Mouse (Mus musculus): ENCODE data around the gene Crxos. TPM values are rescaled to one million over a fixed set of nuclear protein-coding genes. Genes with fewer than 3 reads are reported as not detected.

The Crxos gene
- polyA plus RNA-seq, 1 experiment from 2014 or later, result not detected

DNA sequence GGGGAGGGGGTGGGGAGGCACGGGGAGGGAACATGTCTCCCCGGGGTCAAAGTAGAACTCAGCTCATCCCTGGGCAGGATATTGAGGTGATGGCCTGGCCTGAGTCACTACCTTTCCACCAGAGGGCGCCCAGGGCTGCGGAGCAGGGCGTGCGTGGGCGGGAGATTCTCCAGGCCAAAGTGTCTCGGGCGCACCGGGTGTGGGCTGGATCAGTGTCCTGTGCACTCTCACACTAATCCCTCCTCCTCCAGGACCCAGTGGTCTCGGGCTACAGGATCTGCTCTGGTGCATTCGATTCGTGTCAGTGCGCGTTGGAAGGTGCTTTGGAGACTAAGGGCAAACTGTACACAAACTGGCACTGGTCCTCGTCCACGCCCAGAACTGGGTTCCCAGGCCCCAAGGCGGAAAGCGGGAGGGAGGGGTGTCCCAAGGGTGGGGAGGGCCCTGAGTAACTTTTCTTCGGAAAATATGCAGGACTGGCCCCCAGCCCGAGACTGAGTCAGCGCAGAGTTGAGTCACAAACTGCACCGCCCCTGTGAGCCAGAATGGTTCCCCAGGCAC, 66.0 kb downstream of the Crxos start:
- peak overlapping the region; percentile 29; the same call in 1 of the 2 replicates for H3K9ac ChIP-seq (ENCODE audit: low read depth, low read length)
- H3K4me2 ChIP-seq (replicated peaks; ENCODE audit: low read depth, low read length), result peak overlapping the region; percentile 53
- ATAC-seq (ENCODE audit: low FRiP score, low TSS enrichment), result peak; percentile 85
- no peaks in the 10 kb centered on the region for H3K27me3 ChIP-seq (ENCODE audit: control insufficient read depth, insufficient read depth, low read length)
- peaks cover 14% of the 10 kb centered on the region for H3K36me3 ChIP-seq (ENCODE audit: control insufficient read depth, insufficient read depth, low read length)
- H3K27ac ChIP-seq (ENCODE audit: low read depth, low read length), result no peak overlapping the region
- H3K4me1 ChIP-seq (ENCODE audit: control insufficient read depth, insufficient read depth, low read length), result peaks cover 10% of the 10 kb centered on the region
- H3K4me3 ChIP-seq (ENCODE audit: low read length), result peak overlapping the region; percentile 24
- 3% methylated on average over 23 of the region's 23 CpGs for WGBS
- no peaks in the 10 kb centered on the region for H3K9me3 ChIP-seq (ENCODE audit: control insufficient read depth, low read length)

DNA sequence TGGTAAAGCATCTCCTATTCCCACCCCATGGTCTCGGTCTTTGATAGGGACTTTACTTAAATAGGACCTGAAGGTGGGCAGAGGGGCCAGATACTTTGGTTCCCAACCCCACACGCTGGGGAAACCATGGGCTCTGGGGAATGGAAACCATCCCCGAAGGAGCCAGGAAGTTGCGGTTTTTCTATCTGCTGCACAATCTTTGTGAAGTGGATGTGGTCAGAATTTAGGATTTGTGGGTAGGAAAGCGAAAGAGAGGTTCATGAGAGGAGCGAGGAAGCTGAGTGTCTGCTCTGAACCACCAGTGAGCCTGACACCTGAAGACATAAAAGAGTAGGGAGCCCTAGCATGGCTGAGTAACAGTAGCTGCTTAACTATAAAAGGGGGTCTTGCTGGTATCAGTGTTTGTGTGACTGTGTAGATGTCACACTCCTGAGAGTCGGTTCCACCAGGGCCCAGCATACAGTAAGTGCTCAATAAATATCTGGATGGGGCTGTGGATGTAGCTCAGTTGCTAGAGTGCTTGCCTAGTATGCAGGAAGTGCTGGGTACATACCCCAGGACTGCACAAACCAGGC, 66.9 kb downstream of the Crxos start:
- WGBS, result 77% methylated on average over 7 of the region's 7 CpGs

DNA sequence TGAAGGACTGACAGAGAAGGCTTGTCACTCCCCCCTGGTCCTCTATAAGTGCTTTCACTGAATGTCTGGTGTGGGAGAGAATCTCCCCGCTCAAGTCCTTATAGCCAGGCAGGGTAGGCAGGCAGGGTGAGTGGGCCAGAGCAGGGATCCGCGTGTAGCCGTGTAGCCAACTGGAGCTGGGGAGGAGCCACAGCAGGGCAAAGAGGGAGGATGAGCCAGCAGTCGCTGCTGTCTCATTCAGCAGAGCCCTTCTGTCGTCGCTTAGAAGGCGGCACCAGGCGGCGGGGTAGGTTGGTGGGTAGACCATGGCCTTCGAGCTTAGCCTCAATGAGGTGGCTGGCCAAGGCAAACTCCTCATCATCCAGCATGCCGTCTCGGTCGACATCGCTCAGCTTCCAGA, 67.6 kb downstream of the Crxos start:
- H3K4me2 ChIP-seq (replicated peaks; ENCODE audit: low read depth, low read length), result no peak overlapping the region
- no peak overlapping the region for H3K27ac ChIP-seq (ENCODE audit: low read depth, low read length)
- H3K36me3 ChIP-seq (ENCODE audit: control insufficient read depth, insufficient read depth, low read length), result peaks cover 3% of the 10 kb centered on the region; the same call in 1 of the 2 replicates
- no peaks in the 10 kb centered on the region for H3K9me3 ChIP-seq (ENCODE audit: control insufficient read depth, low read length)
- H3K4me3 ChIP-seq (ENCODE audit: low read length), result no peak overlapping the region
- no peak overlapping the region for H3K9ac ChIP-seq (ENCODE audit: low read depth, low read length)
- no peak for ATAC-seq (ENCODE audit: low FRiP score, low TSS enrichment)
- H3K4me1 ChIP-seq (ENCODE audit: control insufficient read depth, insufficient read depth, low read length), result peaks cover 7% of the 10 kb centered on the region; the same call in 1 of the 2 replicates
- H3K27me3 ChIP-seq (ENCODE audit: control insufficient read depth, insufficient read depth, low read length), result no peaks in the 10 kb centered on the region
- WGBS, result 93% methylated on average over 15 of the region's 15 CpGs

More for the DNA sequence above, 66.9 kb downstream of the Crxos start:
- H3K4me3 ChIP-seq (ENCODE audit: low read length), result no peak overlapping the region
- H3K36me3 ChIP-seq (ENCODE audit: control insufficient read depth, insufficient read depth, low read length), result peaks cover 6% of the 10 kb centered on the region; the same call in 1 of the 2 replicates
- peaks cover 7% of the 10 kb centered on the region for H3K4me1 ChIP-seq (ENCODE audit: control insufficient read depth, insufficient read depth, low read length)
- H3K27ac ChIP-seq (ENCODE audit: low read depth, low read length), result no peak overlapping the region
- no peaks in the 10 kb centered on the region for H3K27me3 ChIP-seq (ENCODE audit: control insufficient read depth, insufficient read depth, low read length)
- no peak overlapping the region for H3K9ac ChIP-seq (ENCODE audit: low read depth, low read length)
- H3K4me2 ChIP-seq (replicated peaks; ENCODE audit: low read depth, low read length), result no peak overlapping the region
- H3K9me3 ChIP-seq (ENCODE audit: control insufficient read depth, low read length), result no peaks in the 10 kb centered on the region
- ATAC-seq (ENCODE audit: low FRiP score, low TSS enrichment), result no peak

DNA sequence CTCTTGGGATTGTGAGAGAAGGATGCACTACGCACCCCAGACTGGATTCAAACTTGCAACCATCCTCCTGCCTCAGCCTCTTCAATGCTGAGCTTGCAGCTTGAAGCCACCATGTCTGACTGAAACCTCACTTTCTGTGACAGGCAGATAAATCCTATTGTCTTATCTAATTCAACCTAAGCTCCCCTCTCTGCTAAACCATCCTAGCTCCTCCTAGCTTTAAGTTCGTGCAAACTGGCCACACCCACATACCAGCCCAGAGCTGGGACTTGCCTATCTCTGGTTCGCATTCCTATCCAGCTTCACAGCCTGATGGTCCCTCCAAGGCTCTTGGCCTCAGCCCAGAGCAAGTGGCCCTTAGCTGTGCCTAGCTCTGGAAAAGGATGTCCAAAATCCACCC, 70.0 kb downstream of the Crxos start:
- Histone ChIP-seq H3K9ac (ENCODE audit: low read depth, low read length) (no peak overlapping the region), H3K4me2 (replicated peaks; ENCODE audit: low read depth, low read length) (no peak overlapping the region), H3K36me3 (ENCODE audit: control insufficient read depth, insufficient read depth, low read length) (peaks cover 3% of the 10 kb centered on the region; the same call in 1 of the 2 replicates), H3K4me1 (ENCODE audit: control insufficient read depth, insufficient read depth, low read length) (peaks cover 11% of the 10 kb centered on the region; the same call in 1 of the 2 replicates), H3K27me3 (ENCODE audit: control insufficient read depth, insufficient read depth, low read length) (no peaks in the 10 kb centered on the region), H3K4me3 (ENCODE audit: low read length) (no peak overlapping the region), H3K9me3 (ENCODE audit: control insufficient read depth, low read length) (no peaks in the 10 kb centered on the region), H3K27ac (ENCODE audit: low read depth, low read length) (no peak overlapping the region)
- ATAC-seq (ENCODE audit: low FRiP score, low TSS enrichment), result no peak
- 77% methylated on average over 3 of the region's 3 CpGs for WGBS

Other genes with a start within 250 kb of the Crxos start
- gene Obox3, start 242.7 kb upstream of the Crxos start, polyA plus RNA-seq (2014; fragmentation: Nextera tagmentation; extraction: Ambion mirVana), result not detected in 2 replicates
- gene Obox5, start 132.5 kb upstream of the Crxos start, polyA plus RNA-seq (2014; fragmentation: Nextera tagmentation; extraction: Ambion mirVana), result not detected in 2 replicates
- not detected in 2 replicates for gene Obox6, start 42.9 kb upstream of the Crxos start, polyA plus RNA-seq (2014; fragmentation: Nextera tagmentation; extraction: Ambion mirVana)
- not detected in 2 replicates for gene Crx, start 2.6 kb upstream of the Crxos start, polyA plus RNA-seq (2014; fragmentation: Nextera tagmentation; extraction: Ambion mirVana)
- 811 and 907 TPM in 2 replicates for gene Selenow, start 39.8 kb downstream of the Crxos start, polyA plus RNA-seq (2014; fragmentation: Nextera tagmentation; extraction: Ambion mirVana)
- gene Nop53, start 63.5 kb downstream of the Crxos start, polyA plus RNA-seq (2014; fragmentation: Nextera tagmentation; extraction: Ambion mirVana), result 203 and 216 TPM in 2 replicates
- 17.7 and 22.3 TPM in 2 replicates for gene Ehd2, start 85.0 kb downstream of the Crxos start, polyA plus RNA-seq (2014; fragmentation: Nextera tagmentation; extraction: Ambion mirVana)
- gene Bicra, start 165.3 kb downstream of the Crxos start, polyA plus RNA-seq (2014; fragmentation: Nextera tagmentation; extraction: Ambion mirVana), result 6.9 and 10.0 TPM in 2 replicates
- gene Zfp541, start 179.2 kb downstream of the Crxos start, polyA plus RNA-seq (2014; fragmentation: Nextera tagmentation; extraction: Ambion mirVana), result 0.04 and 0.07 TPM in 2 replicates
- 179 and 188 TPM in 2 replicates for gene Napa, start 215.8 kb downstream of the Crxos start, polyA plus RNA-seq (2014; fragmentation: Nextera tagmentation; extraction: Ambion mirVana)
- 25.1 and 29.2 TPM in 2 replicates for gene Kptn, start 237.3 kb downstream of the Crxos start, polyA plus RNA-seq (2014; fragmentation: Nextera tagmentation; extraction: Ambion mirVana)
- gene Slc8a2, start 247.2 kb downstream of the Crxos start, polyA plus RNA-seq (2014; fragmentation: Nextera tagmentation; extraction: Ambion mirVana), result 0.21 and 0.24 TPM in 2 replicates